Mouse (Mus musculus) induced T-regulatory cell, adult 2 months (primary cell): Measurements from ENCODE around the gene Caskin1.

Experiments
- DNase-seq: peaks from one replicate; pipeline ENCODE4 v3.0.0-alpha.2; 2012; ENCODE audit warnings: low read depth

The Caskin1 gene

DNA sequence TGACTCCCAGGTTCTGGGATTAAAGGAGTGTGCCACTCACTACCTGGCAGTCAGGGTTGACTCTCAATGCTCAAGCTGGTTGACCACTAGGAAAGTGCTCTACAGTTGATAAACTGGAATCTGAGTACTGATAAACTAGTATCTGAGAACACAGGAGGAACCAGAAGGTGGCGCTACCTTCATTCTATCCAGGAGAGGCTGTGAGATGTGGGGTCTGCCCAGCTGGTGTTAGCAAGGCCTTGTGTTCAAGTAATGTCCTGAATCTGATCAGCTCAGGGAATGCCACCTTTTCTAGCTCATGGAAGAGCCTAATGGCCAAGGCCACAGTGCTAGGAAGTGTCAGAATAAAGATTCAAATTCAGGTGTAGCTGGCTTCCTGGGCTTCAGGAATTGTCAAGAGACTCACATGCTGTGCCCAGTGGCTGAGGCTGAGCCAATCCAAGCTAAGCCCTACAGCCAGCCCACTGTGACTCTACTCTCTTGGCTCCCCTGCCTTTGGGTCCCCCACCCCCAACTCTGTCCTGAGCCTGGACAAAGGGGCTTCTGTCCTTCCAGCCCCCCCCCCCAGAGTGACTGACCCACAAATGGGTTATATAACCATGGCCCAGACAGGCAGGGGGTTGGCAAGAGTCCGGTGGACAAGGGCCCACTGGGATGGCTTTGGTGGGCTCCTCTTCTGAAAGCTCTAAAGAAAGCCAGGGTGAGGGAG lies 6.4 kb downstream of the Caskin1 start:
- peak; percentile 70 for DNase-seq

DNA sequence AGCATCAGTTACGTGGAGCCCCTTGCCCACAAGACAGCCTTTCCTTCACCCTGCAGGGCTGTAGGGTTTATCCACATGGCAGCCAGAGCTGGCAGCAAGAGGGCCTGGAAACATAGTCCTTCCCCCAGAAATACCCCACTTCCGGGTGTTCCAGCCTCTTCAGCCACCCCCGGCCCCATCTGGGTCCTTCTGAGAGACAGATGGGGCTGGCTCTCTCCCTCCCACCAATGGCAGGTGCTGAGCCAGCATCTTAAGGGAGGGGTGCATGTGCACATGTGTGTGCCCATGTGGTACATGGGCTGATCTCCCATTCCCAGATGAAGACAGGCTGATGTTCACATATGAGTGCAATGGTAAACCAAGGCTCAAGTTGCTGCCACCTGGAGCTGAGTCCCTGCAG lies 7.0 kb downstream of the Caskin1 start:
- DNase-seq: no peak

DNA sequence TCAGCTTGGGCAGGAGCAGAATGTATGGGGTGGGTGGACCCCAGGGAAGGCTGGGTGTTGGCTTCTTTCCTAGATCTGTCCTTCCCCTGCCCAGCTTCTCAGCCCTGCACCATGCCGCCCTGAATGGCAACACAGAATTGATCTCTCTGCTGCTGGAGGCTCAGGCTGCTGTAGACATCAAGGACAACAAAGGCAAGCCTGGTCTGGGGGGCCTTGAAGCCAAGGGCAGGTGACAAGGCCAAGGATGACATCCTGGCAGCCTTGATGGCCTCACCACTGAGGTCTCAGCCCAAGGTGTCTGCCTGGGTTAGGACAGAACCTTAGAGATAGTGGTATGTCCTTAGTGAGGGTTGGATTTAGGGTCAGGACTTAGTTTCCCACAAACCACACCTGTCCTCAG lies 7.6 kb downstream of the Caskin1 start:
- no peak for DNase-seq

DNA sequence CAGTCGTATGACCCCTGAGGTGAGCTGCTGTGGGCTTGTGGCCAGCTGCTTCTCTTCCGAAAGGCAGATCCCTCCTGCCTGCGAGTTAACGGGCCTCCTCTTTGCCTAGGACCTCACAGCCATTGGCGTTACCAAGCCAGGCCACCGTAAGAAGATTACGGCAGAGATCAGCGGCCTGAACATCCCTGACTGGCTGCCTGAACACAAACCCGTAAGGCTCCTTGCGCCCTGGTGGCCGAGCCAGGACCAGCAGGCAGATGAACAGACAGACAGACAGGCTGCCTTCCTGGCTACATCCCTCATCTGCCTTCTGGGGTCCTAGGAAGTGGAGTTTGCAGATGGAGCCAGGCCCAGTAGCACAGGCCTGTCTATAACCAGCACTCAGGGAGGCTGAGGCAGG lies 13.8 kb downstream of the Caskin1 start:
- peak; percentile 35 for DNase-seq

DNA sequence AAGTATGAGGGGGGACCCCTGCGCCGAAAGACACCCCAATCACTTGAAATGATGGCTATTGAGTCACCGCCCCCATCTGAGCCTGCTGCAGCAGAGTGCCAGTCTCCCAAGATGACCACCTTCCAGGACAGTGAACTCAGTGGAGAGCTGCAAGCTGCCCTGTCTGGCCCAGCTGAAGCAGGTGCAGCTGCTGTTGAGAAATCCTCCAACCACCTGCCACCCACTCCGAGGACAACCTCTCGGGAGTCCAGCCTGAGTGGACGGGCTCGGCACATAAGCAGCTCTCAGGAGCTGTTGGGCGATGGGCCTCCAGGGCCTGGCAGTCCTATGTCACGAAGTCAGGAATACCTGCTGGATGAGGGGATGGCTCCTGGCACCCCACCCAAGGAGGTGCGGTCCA lies 15.7 kb downstream of the Caskin1 start:
- no peak for DNase-seq

DNA sequence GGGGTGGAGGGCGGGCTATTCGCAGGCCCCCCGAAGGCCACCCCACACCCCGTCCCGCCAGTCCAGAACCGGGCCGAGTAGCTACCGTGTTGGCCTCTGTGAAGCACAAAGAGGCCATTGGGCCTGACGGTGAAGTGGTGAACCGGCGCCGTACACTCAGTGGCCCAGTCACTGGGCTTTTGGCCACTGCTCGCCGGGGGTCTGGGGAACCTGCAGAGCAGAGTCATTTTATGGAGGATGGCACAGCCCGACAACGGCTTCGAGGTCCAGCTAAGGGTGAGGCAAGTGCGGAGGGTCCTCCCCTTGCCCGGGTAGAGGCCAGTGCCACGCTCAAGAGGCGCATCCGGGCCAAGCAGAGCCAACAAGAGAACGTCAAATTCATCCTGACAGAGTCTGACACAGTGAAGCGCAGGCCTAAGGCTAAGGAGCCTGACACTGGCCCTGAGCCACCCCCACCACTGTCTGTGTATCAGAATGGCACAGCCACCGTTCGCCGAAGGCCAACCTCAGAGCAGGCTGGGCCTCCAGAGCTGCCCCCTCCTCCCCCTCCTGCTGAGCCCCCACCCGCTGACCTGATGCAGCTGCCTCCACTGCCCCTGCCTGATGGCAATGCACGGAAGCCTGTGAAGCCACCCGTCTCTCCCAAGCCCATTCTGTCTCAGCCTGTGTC lies 17.0 kb downstream of the Caskin1 start:
- DNase-seq: no peak

DNA sequence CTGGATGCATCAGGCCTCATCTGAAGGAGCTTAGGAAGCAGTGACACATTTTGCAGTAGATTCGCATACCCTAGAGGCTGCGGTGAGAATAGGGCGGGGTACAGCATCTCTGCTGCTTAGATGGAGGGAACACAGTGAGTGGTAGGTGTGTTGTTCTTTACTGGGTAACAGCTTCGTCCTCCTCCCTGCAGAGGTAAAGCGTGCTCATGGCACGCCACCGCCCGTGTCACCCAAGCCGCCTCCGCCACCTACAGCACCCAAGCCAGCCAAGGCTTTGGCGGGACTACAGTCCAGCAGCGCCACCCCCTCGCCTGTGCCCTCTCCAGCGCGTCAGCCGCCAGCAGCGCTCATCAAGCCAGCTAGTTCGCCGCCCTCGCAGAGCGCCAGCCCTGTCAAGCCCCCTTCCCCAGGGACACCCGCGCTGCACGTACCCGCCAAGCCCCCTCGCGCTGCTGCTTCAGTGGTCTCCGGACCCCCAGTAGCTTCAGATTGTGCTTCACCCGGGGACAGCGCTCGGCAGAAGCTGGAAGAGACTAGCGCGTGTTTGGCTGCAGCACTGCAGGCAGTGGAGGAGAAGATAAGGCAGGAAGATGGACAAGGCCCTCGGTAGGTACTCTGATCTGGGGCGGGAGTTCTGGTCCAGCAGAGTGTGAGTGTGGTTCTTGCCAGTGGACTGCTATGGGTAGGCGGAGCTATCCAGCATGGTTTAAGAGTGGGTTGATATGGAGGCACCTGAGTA lies 18.1 kb downstream of the Caskin1 start:
- DNase-seq: no peak

DNA sequence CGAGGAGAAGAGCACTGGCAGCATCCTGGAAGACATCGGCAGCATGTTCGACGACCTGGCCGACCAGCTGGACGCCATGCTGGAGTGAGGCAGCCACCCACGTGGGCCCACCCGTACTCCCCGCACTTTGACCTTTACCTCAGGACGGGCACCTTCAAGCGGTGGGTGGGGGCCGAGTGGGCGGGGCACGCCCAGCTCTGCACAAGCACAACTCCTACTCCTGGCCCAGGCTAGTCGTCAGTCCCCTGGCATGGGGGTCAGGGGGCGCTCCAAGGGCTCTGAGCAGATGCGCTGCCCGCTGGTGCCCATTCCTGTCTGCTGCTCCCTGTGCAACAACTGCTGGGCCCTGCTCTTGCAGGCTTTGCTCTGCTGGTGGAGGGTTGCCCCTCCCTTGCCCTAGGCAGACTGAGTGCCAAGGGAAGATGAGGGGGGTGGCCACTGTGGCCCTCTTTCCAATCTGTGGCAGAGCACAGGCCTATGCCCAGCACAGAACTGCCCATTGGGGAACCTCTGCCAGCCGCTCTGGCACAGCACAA lies 18.8 kb downstream of the Caskin1 start:
- DNase-seq: no peak

DNA sequence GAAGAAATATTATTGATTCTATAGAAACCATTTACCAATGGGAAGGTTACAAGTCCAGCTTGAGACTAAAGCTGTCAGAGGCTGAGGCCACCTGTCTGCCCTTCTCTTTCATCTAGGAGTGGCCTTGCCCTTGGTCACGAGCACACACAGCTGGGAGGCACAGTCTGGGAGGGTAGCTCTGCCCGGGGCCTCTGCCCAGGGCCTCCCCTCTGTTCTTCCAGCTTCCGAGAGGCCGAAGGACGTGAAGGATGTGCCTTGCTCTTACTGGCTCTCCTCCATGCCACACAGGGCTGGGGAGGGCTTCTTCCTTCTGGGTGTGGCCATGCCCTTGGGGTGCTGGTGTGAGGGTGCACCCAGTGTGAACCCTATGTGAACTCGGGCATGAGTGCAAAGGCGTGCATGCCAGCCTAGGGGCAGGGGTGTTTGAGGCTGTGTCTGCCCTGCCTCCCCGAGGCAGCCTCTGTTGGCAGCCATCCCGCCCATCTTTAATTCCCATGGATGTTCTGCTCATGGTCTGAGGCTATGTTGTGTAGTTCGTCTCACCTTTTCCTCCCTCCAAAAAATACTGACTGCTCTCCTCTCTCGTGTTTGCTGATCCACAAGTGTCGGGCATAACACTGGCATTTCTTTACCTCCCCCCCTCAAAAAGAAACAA lies 19.5 kb downstream of the Caskin1 start:
- no peak for DNase-seq

DNA sequence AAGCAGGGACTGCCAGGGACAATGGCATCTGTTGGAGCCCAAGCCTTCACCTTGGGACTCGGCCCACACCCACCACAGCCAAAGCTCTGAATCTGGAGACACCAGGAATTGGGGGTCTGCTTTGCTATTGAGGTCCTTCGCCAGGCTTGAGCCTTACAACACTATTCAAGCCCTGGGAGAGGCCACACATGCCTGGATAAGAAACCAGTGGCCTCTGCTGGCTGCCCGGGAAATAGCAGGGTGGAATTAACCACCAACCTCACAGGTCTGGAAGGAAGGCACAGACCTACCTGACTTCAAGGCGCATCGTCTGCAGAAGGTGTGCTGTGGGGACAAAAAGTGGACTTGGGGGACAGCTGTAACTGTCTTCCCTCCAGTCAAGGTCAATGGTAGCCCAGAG lies 25.2 kb downstream of the Caskin1 start:
- DNase-seq: peak; percentile 44

DNA sequence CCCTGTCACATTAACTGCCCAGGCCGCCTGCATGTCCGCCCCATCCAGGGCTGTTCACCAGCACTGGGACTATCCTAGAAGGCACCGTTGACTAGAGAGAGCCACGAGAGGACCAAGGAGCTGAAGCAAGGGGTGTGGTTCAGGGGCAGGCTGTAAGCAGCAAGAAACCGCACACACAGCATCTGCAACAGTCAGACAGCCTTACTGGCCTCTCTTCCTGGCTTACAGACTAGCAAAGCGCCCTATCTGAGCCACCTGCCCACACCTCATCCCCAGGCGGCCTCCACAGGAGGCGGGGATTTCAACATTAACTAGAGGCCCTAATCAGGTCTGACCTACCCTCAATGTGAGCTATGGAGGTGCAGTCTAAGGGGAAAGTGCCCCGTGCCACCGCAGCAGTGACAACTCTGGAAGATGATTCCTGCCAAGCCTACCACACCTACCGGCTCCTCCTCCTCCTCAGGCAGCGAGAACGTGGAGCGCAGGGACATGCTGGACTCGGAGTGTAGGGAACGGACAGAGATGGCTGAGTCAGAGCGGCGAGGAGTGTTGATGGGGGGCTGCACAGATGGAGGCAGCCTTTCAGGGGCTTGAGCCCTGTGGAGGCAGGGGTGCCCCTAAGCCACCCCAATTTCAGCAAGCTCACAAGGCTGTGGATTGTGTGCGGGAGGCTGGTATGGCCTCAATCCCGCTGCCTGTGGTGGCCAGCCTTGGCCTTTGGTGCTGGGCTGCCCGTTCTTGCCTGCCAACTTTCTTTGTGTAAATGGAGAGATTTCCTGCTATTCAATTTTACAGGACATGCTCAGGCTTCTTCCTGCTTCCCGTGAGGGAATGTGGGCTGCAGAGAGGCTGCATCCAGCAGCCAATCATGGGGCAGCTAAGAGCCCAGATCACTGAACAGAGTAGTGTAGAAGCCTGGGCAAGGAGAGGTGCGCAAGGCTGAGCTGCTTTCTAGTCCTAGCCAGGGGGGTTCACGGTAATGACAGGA lies 26.2 kb downstream of the Caskin1 start:
- no peak for DNase-seq

DNA sequence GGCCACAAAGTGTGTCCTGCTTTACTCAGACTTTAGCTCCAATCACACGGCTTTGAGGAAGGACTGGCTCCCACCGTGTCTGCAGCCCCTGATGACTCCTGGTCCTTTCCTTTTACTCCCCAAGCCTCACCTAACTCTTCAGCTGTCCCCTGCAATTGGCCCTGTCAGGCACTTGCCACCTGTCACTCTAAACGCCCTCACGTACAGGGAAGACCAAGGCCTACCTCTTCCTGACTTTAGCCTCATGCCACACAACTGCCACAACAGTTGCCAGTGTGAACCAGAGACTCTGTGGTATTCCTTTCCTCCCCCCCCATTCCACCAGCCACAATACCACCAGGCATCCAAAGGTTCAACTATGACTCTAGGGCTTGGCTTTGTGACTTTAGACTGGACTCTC lies 32.0 kb downstream of the Caskin1 start:
- no peak for DNase-seq

DNA sequence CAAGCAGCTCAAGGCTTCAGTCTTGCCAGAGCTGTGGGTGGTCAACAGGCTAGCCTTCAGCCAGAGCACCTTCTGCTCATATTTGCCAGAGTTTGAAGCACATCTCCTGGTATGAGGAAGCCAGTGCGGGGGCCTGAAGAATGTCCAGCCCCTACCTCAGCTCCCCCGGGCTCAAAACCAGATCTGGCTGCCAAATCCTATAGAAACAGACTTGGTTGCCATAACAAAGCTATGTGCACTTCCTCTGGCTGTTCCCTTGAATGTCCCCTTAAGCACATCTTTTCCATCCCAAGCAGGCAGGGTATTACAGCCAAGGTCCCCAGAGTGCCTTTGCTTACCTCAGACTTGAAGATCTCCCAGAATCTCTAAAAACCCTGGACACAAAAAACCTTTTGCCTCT lies 36.3 kb downstream of the Caskin1 start:
- DNase-seq: no peak

DNA sequence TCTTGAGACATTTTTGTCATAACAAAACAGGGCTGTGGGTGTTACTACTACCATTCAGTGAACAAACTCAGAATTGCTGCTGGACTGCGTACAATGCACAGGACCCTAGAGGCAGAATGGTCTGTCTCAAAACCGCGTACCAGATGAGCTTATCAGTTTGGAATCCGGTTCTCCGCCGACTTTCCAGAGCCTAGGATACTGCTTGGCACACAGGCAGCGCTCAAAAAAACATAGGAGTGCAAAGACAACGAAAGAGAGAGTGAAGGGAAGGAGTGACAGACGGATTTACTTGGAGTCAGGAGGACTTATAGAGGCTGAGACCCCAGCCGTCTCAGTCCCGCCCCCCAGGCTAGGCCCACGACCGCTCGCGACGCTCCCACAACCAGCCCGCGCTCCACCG lies 38.9 kb downstream of the Caskin1 start:
- DNase-seq: no peak

DNA sequence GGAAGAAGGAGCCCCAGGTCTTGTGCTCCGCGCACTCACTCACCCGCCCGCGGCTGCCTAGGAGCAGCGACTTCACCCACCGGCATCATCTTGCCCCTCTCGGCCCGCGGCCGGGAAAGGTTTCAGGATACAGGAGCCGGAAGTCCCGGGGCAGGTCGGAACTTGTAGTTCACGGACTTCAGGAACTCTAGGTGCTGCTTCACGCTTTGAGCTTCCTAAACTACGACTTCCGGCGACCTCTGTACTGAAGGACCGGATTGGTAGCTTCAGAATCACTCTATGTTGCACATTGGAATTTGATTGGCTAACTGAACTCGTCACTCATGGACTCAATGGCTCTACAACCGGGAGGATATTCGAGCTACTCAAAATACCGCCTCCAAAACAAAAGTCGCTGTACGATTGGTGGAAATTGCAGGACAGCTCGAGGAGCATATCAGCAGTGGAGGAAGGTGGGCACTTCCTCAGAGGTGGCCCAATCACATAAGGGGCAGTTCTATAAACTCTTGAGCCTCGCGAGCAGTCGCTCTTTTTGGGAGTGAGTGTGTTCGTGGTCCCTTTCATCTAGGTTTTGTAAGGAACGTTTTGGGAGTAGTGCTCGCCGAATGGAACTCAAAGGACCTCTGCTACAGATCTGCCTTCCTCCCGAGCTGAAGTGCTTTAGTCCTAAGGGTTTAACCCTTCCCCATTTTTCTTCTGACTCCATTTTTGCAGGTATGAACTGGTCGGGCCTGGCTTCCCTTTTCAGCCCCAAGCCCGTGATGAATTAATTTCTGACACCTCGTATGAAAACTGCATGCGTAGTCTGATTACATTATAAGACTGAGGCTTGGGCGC lies 39.5 kb downstream of the Caskin1 start, which contains the start of gene Traf7:
Traf7 (minus strand) TSS at position 216 of the 837 bp plus-strand sequence.
- peak; percentile 99 for DNase-seq

DNA sequence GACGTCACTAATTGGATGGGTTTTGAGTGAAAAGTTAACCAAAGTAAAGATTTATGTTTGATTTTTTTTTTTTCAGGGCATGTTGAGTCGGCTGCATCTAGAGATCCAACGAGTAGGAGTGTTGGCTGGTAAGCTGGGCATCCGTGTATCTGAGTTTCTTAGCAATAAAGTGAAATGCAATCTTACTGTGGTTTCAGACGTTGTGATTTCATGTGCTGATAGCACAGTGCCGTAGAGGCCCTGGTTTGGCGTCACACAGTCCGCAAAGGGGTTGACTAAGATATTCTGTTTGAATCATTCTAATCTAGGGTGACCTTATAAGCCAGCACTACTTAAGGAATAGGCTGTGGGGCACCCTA lies 40.1 kb downstream of the Caskin1 start:
- peak; percentile 85 for DNase-seq

DNA sequence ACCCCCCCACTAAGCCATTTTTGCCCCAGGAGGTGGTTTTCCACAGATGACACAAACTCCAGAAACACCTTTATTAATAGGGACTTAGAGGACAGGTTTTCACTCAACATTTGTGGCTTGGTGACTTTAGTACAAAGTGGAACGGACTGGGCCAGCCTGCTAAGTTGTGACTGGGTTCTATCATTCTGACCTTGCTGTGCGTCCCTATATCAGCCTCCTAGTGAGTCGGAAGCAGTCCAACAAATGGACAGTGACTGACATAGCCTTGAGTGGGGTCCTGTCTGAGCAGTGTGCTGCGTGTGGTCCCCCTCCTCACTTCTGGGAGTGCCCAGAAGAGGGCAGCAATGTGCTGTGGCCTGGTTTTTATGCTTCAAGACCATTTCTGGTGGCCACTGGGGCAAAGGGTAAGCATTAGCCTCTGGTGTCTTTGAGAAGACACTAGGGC lies 40.6 kb downstream of the Caskin1 start:
- peak; percentile 84 for DNase-seq

DNA sequence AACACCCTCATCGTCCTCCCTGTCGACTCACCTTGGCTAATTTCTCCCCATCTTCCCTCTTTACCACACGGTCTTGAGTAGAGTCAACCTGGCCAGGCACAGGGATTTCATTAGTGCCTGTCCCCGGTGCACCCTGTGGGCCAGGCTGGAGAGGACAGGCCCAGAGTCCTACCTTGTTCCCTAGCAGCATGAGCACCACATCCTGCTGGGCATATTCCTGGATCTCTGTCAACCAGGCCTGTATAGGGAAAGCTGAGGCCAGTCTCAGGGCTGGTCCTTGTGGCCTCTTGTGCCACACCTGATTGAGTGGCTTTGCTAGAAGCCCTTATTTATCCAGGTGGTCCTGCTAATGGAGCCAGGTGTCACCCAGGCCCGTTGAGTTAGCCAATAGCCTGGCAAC lies 41.5 kb downstream of the Caskin1 start:
- DNase-seq: peak; percentile 36

DNA sequence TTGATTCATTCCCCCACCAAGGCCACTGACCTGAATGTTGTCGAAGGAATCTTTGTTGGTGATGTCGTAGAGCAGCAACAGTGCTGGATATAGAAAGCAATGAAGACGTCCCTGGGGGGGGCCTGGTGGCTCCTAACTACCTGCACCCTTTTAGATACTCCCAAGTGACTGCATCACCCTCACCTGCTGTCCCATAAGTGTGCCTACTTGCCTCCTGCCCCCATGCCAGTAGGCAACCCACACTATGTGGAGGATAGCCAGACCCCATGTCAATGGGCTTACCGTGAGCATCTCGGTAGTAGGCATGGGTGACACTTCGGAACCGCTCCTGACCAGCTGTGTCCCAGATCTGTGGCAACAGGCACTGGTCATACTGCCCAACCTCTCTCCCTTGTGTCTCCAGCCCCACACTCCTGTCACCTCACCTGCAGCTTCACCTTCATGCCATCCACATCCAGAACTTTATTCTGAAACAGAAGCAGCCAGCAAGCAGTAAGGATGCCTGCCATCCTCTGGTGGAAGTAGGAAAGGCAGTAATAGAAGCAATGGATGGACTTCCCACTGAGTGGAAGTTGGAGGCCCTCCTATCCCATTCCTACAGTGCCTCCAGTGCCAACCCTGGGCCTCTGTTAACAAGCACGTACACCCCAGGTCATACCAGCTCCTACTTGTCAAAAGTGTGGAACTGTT lies 42.1 kb downstream of the Caskin1 start:
- no peak for DNase-seq

DNA sequence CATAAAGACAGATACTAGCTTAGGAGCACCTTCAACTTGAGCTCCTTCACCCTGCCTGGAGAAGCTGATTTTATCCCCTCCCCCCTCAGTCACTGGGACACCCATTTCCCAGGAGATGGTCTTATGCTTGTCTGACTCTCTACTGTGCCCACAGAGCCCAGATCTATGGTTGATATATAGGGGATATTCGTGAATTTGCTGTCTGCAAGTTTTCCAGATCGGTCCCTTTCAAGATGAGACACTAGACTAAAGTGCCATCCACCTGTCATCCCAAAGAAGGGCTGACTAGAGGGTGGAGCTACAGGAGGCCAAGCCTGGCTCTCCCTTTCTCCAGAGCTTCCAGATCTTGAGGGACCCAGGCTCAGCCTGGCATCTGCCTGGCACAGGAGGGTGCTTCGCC lies 42.7 kb downstream of the Caskin1 start:
- peak; percentile 32 for DNase-seq
